Mouse (Mus musculus) retina, embryonic 14.5 days (tissue): ENCODE measurements around the gene Sox30.
"Not testable (repeated sequence)": the region's sequence is repeated elsewhere in the genome, so short reads cannot be mapped to it uniquely, and the experiment has no call there.

Source experiments
- DNase-seq: peaks from one replicate; pipeline ENCODE4 v3.0.0-alpha.2; 2015; ENCODE audit warnings: low spot score

Gene Sox30

DNA sequence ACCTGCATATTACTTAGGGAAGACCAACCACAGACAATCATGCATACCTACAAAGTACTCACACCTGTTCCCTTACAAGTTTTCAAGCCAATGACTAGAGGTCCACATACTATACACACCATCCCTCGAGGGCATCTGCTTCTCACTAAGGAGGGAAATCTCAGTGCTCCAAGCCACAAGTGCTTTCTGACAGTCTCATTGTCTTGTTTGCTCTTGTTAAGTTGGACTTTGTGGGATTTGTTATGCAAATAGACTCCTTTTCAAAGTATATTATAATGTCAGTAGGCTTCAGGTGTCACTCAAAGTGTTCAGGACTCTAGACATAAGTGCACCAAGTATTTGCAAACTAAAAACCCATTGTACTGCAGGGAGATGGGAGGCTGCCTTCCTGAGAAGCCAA lies 40.1 kb downstream of the Sox30 start:
- no peak for DNase-seq

DNA sequence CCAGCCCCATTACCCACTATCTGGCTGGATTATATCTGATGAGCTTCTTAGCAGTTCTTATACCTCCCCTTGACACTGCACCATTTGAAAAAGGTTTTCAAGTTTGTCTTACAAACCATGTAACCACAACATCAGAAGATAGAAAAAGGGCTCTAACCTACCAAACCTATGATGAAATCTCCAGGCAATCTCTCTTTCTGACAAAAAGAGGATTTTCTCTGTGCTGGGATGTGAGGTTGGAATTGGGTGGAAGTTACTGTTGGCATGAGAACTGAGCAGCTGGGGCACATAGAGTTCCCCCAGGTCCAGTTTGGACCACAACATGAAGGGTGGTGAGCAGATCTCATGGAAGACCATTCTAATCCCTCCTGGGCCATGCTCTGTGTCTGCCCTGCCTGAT lies 41.7 kb downstream of the Sox30 start:
- no peak for DNase-seq

DNA sequence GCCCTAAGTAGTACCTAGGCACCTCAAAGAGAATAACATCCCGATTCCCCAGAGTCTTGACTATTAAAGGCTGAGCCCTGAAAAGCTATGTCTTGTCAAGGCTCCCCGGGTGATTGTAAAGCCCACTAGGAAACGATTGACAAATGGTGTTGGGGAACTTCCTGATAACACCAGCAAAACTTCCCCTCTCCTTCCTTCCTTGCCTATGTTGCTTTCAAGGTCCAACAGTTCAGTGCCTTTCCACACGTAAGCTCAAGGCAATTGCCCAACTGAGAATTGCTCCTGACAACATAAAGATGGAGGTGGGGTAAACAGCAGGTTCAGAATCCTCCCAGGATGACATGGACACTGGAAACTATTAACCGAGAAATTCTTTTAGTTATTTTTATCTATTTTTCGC lies 42.9 kb downstream of the Sox30 start:
- no peak for DNase-seq

DNA sequence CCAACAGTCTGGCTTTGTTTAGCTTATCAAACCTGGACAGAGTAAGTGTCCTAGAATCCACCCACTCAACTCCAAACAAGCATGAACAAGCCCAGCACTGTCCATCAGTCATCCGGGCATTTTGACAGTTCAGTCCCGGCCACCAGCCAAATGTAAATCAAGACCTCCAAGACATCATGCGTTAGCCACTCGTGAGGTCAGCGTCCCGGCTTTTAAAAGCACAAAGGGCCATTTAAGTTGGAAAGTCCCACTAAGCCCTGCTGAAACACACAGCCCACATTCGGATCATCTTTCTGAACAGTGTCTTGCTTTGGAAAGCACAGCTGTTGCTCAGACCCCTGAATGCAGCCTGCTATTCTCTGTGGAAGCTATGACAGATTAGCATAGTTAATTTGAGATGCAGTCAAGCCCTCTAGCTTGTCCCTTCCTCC lies 45.9 kb downstream of the Sox30 start:
- DNase-seq, result no peak

DNA sequence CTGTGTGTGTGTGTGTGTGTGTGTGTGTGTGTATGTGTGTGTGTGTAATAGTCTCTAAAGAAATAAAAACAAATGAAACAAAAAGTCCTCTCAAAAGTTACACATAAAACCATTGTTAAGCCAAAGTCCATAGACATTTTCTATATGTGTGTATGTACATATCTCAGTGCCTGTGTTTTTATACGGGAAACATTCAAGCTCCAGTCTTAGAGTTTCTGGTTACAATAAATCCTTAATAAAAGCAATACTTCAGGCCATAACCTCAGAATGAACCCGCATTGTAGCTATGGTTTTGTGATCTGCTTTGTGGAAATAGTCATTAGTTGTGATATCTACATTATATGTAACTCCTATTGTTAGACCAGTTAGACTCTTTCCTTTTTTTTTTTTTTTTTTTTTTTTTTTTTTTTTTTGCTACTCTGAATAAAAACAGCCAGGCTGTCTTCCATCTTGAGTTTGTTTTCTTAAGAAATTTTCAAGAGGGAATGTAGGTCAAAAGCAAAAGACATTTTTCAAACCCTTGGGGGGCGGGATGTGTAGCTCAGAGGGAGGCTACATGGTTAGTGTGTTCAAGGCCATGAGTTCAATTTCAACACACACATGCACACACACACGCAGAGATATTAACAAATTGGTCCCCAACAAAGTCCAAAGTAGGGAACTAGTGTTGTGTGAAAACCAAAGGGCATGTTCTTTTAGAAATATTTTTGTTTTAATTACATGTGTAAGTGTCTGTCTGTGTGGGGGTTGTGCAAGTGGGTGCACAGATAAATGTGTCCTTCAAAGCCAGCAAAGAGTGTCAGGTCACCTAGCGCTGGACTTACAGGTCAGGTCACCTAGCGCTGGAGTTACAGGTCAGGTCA lies 48.1 kb downstream of the Sox30 start:
- DNase-seq, result no peak

DNA sequence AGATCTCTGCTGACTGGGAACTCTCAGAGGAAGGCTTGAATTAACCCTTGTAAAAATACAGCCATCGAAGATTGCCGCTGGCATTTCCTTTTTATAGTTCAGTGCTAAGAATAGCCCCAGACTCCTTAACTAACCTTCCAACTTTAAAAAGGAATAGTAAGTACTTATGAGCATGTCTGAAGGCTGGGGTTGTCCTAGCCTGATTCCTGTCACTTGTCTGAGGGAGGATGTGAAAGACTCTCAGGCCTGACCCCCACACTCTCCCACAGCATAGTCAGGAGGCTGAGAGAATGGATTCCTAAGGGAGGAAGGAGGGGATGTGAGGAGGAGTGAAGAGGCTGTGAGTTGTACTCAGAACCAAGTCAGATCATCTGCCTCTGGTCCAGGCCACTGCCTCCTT lies 49.4 kb downstream of the Sox30 start:
- DNase-seq, result no peak

DNA sequence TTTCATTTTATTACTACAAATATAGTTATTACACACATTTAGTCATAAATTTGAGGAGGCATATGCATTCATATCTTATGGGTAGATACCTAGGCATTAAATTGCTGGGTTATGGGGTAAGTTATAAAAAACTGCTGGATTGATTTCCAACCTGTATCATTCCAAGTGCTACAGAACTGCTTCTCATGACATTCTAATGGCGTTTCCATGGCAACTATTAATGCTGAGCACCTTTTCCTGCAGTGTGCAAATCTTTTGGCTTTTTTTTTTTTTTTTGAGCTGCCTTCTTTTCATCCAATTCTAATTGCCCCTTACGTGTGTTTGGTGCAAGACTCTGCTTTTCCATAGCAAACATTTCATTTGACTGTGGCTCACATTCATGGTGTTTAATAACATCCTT lies 49.9 kb downstream of the Sox30 start:
- no peak for DNase-seq

DNA sequence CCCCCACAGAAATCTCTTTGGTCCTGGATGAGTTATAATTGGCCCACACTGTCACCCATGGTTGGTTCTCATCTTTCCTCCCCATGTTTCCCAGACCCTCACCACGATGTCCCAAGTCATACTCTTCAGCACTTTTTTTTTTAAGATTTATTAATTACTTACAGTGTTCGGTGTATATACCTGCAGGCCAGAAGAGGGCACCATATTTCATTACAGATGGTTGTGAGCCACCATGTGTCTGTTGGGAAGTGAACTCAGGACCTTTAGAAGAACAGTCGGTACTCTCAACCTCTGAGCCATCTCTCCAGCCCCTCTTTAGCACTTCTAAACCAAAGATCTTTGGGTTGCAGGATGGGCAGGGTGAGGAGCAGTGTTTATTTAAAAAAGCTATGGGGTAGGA lies 51.4 kb downstream of the Sox30 start:
- no peak for DNase-seq

DNA sequence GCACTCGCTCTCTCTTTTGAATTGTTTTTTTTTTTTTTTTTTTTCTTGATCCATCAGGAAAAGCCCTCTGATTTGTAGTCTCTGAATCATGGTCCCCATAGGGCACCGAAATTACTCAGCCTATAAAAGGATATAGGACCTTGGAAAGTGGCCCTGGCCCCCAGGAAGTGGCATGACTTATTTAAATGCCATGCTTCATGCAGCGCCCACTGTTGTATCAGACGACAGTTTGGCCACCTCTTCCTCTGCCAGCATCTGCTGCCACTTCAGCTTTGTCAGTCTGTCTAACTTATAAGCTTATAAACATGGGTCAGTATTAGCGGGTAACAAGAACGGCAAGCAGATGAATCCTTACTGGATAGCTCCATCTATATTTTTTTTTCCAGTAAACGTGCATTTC lies 52.8 kb downstream of the Sox30 start:
- DNase-seq, result no peak

DNA sequence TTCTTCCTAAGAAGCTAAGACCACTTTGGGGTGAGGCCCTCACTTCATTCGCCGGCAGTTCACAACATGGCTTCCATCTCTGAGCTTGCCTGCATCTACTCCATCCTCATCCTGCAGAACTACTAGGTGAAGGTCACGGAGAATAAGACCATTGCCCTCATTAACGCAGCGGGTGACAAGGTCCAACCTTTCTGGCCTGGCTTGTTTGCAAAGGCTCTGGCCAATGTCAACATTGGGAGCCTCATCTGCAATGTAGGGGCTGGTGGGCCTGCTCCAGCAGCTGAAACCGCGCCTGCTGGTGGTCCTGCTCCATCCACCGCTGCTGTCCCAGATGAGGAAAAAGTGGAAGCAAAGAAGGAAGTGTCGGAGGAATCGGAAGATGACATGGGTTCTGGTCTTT lies 56.3 kb downstream of the Sox30 start:
- DNase-seq, result no peak

DNA sequence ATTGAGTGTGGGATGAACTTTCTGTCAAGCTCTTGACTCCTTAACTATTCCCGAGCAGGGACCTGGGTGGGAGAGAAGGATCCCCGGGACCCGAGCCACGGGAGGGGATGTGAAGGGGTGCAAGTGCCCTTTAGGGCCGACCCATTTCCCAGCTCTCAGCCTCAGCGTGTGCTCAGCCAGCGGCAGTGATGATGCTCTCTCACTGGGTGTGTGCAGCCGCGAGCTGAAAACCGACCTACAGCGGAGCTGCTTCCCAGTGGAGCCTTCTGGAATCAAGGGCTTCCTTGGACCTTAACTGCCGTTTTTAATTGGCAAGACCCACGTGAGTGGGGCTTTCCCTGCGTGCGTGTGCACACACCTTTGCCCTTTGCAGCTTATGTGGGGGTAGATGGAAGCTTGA lies 58.8 kb downstream of the Sox30 start:
- no peak for DNase-seq

DNA sequence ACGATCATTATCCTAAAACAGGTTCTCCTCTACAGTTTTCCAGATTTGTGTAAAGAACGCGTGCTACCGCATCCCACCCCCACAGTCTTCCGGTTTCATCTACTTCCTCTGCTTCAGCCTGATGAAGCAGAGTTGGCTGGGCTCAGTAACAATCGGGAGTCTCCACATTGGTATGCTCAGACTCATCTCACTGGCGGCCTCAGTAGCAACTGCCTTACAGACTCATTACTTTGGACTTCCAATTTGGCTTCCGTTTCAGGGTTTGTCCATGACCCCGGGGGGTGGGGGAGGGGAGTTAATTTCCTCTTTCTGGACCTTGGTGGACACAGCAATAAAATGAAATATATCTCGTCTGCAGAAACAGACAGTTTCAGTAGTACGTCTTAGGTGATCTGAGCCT lies 59.2 kb downstream of the Sox30 start:
- DNase-seq, result no peak

DNA sequence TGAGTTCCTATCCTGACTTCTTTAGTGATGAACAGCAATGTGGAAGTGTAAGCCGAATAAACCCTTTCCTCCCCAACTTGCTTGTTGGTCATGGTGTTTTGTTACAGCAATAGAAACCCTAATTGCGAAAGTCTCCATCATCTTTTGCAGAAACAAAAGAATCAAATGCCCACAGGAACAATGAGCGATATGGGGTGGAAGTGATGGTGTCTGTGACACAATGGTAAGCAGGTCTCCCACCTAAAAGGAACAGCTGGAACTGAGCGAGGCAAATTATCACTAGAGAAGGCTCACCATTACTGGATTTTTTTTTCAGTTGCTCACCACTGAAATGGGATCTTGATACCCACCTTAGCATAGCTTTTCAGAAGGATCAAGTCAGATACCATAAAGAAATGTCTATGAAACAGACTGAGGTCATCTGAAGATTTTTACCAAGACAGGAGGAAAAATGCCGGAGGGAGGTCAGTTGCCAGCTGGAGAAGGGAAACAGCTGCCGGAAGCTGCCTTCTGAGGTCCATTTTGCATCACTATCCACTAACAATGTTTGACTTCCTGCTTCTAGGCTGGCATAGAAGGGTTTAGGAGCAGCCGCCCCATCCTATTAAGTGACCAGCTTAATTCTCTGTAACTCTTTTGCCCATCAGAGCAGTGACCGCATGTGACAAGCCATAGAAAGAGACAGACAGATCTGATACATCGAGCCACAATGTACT lies 60.9 kb downstream of the Sox30 start:
- no peak for DNase-seq

DNA sequence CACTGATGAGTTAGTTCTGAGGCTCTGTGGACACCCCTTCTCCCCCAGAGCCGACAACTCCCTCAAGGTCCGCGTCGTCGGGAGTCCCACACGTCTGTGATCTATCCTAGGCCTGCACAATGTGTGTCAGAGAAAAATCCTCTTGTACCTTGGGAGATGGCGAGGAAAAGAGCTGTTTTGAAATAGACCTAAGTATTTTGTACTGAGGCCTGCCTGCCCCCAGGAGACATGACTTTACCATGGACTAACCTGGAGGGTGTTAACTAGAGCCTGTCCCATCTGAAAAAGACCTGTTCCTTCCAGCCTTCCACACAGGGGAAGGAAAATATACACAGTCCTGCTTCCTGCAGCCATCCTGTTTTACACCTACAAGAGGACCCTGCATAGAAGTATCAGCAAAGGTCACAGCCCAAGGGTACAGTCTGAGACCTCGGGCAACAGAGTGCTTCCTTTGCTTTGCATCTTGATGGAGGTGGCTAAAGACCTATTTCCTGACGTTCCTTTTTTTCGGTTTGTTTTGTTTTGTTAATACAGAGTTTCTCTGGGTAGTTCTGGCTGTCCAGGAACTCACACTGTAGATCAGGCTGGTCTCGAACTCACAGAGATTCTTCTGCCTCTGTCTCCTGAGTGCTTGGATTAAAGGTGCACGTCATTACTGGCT lies 61.6 kb downstream of the Sox30 start:
- no peak for DNase-seq

DNA sequence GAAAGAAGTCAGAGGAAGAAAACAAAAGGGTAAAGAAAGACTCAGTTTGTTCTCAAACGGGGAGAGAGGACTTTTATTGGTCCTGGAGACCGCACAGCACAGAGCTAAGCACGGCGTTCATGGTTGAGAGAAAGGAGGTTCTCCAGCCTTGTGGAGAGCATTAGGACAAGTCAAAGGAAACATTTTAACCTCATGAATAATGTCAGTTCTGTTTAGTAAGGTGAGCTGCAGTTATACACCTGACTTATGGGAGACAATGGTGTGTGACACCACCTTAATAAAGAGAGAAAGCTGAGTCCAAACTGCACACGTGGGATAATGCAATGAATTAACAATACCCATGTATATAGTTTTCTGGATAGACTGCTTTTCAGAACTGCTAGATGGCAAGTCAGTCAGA lies 64.7 kb downstream of the Sox30 start:
- DNase-seq, result no peak

DNA sequence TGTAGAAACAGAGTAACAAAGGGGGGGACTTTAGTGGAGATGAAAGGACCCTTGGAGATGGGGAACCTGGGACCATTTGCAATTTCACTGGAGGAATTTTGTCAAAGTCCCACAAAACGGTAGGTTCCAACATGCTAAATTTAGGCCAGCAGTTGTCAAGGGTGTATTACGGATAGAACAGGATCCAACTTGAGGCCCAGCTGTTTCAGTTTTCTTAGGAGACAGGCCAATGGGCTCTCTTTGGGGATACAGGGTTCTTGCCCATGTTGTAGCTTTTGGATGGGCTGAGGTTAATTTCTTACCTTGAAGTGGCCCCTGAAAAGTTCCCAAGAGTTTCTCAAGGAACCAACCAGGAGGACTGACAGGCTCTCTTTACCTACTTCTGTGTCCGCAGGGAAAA lies 67.2 kb downstream of the Sox30 start:
- DNase-seq, result no peak

DNA sequence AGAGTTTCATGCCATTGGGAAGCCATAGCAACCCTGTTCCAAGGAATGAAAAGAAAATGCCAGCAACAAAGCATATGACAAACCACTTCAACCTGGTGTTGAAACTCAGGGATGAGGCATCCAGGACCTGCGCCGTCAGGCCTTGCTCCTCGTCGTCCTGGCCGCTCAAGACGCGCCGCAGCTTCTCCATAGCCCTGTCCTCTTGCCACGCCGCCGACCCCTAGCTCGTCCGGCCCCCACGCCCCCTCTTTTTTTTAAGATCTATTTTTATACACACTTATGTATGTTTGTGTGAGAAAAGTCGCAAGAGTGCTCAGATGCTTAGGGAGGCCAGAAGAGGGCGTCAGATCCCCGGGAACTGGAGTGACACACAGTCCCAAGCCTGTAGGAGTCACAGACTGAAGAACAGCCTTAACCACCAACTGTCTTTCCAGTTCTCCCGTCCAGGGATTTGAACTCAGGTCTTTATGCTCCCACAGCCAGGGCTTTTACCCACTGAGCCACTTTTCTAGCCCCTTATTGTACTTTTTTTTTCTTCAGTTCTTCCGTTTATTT lies 72.1 kb downstream of the Sox30 start, which contains the start of gene Gm12166:
Gene Gm12166, minus strand, starts transcription at position 217 of the 555 bp plus-strand sequence.
- peak; percentile 54 for DNase-seq

DNA sequence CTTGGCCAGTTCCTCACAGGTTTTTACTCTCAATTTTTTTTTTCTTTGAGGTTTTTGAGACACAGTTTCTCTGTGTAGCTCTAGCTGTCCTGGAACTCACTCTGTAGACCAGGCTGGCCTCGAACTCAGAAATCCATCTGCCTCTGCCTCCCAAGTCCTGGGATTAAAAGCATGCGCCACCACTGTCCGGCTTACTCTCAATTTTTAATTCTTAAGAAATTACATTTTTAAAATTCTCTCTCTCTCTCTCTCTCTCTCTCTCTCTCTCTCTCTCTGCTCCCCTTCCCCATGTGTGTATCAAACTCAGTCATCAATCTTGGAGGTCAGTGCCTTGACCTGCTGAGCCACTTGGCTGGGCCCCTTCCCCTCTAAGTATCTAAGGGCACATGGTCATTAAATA lies 73.3 kb downstream of the Sox30 start:
- DNase-seq, result not testable (repeated sequence)

DNA sequence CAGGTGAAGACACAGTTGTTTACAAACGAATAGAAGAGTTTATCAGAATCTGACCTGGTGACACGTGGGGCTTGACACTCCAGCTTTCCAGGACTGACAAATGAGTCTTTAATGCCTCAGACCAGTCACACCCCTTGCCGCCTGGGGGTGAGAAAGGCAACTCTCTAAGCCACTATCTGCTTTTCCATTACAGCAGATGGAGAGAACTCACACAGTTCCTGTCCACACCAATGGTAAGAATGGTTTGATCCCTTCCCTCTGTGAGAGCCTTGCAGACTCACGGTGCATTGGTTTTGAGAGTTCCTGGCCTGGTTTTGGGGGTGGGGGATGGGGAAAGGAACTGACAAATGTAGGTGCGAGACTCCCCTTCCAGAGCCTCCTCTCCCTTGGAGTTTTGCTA lies 74.2 kb downstream of the Sox30 start:
- DNase-seq, result no peak

DNA sequence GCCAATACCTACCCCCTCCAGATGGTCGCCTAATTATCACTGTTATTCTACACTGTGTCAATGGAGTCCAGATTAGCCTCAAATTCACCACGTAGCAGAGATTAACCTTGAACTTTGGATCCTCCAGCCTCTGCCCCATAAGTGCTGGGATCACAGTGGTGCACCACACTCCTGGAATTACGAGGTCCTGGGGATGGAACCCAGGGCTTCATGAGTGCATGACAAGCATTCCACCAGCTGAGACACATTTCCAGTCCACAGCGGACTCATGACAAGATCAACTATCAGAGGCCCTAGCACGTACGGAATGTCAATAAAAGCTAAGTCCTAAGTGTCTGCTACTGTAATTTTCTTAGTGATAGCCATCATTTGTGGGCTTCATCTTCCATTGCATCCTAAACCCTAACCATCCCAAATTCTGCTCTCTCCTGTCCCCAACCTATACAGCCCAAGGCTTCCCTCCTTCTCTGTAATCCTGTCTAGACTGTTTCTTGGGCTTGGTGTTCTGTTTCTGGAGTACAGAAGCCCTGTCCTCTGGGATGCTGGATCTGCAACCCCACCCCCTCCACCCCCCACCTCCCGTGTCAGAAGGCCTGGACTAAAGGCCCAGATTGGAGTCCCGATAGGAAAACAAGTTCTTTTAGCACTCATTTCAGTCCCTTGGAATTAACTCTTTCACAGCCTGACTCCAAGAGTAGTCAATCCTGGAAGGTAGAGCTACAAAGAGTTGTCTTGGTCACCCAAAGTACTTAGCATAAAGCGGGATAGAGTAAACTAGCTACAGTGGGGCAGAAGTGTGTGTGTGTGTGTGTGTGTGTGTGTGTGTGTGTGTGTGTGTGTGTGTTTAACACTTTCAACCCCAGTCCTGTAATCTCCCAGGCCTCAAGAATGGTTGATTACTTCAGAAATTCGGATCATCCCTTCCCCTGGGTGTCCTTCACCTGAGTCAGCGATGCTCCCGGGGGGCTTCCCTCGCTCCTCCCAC lies 75.1 kb downstream of the Sox30 start:
- DNase-seq, result peak; percentile 34
